Mouse (Mus musculus) brain, embryonic 14.5 days (tissue): ENCODE measurements around the gene Prr5.

Experiments
- CTCF ChIP-seq: fragments of 200-500 bp; IDR thresholded peaks from 2 replicates; pipeline ENCODE4 v1.5.1; 2012; ENCODE audit warnings: inconsistent platforms, mild to moderate bottlenecking, moderate library complexity, borderline replicate concordance; ENCODE audit not compliant: insufficient read depth, insufficient read length; ENCODE audit errors: extremely low read depth
- POLR2A ChIP-seq: fragments of 200-500 bp; IDR thresholded peaks from 2 replicates; pipeline ENCODE4 v1.6.1; 2012; ENCODE audit warnings: mild to moderate bottlenecking, inconsistent platforms, borderline replicate concordance; ENCODE audit not compliant: poor library complexity, insufficient read depth, insufficient read length, severe bottlenecking; ENCODE audit errors: extremely low read depth

DNA sequence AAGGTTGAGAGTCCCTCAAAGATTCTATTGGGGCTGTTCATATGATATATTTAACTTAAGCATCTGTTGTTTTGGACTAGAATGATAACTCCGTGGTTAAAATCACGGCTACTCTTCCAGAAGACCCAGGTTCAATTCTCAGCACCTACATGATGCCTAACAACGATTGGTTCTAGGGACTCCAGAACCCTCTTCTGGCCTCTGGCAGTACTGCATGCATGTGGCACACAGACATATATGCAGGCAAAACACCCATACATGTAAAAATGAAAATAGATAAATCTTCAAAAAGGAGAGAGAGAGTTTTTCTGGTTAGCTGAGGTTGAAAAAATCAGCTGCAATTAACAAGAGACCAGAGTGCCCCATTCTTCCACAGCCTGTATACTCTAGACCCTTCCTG, 12.7 kb upstream of the Prr5 start:
- TF ChIP-seq CTCF (peak; percentile 16; the same call in 1 of the 2 replicates), POLR2A (no peak)
